Mouse (Mus musculus) hindbrain, embryonic 10.5 days (tissue): ENCODE data around the gene Chrm5. TPM values are rescaled to one million over a fixed set of nuclear protein-coding genes. Genes with fewer than 3 reads are reported as not detected.
"Not testable (repeated sequence)": the region's sequence is repeated elsewhere in the genome, so short reads cannot be mapped to it uniquely, and the experiment has no call there.

ENCODE experiments used
- DNase-seq: peaks from one replicate; pipeline ENCODE4 v3.0.0-alpha.2; 2017; ENCODE audit warnings: low spot score
- H3K27ac ChIP-seq: fragments of 300-500 bp; sonication (generic); 2 replicates; pipeline ENCODE4 v1.5.1; 2016; ENCODE audit warnings: mild to moderate bottlenecking, moderate library complexity
- H3K27me3 ChIP-seq: fragments of 300-500 bp; sonication (generic); 2 replicates; pipeline ENCODE4 v1.6.1; 2016; ENCODE audit warnings: mild to moderate bottlenecking; ENCODE audit not compliant: poor library complexity, insufficient read depth, severe bottlenecking
- H3K36me3 ChIP-seq: fragments of 300-500 bp; sonication (generic); 2 replicates; pipeline ENCODE4 v1.6.1; 2016; ENCODE audit warnings: mild to moderate bottlenecking, moderate library complexity
- H3K4me1 ChIP-seq: fragments of 300-500 bp; sonication (generic); replicated peaks from 2 replicates; pipeline ENCODE4 v1.6.1; 2016; ENCODE audit warnings: mild to moderate bottlenecking
- H3K4me3 ChIP-seq: fragments of 300-500 bp; sonication (generic); 2 replicates; pipeline ENCODE4 v1.5.1; 2016; ENCODE audit warnings: mild to moderate bottlenecking, moderate library complexity
- H3K9me3 ChIP-seq: fragments of 300-500 bp; sonication (generic); 2 replicates; pipeline ENCODE4 v1.6.1; 2016; ENCODE audit warnings: mild to moderate bottlenecking, moderate library complexity
- WGBS: fragments of 180-500 bp; shearing (Covaris S2); methylation state at CpG from one replicate; pipeline ENCODE4 v1.1.7; 2016; 5-methylcytosine and 5-hydroxymethylcytosine counted together
- polyA plus RNA-seq: library from polyadenylated mRNA; unstranded; fragments of >200 nt; fragmentation: Nextera tagmentation; extraction: Ambion mirVana; gene quantifications from 2 replicates; pipeline ENCODE4 v1.2.1, GENCODE M21; 2016

Chrm5 gene
- polyA plus RNA-seq, 1 experiment from 2014 or later: not detected

- Histone ChIP-seq H3K27me3 (no peaks in the 10 kb centered on the region), H3K9me3 (no peaks in the 10 kb centered on the region), H3K4me3 (no peak overlapping the region), H3K4me1 (no peaks in the 10 kb centered on the region), H3K36me3 (peaks cover 44% of the 10 kb centered on the region), H3K27ac (no peak overlapping the region)
- DNase-seq: no peak
- 82% methylated on average over 5 of the region's 5 CpGs for WGBS
Measured at GRCm38 (mm10) chr2:112470961-112471381, 9.6 kb downstream of the Chrm5 start.

- no peak overlapping the region for H3K27ac ChIP-seq
- H3K9me3 ChIP-seq: no peaks in the 10 kb centered on the region
- no peaks in the 10 kb centered on the region for H3K4me1 ChIP-seq
- peaks cover 55% of the 10 kb centered on the region for H3K36me3 ChIP-seq
- no peak overlapping the region for H3K4me3 ChIP-seq
- DNase-seq: no peak
- no peaks in the 10 kb centered on the region for H3K27me3 ChIP-seq
Measured at GRCm38 (mm10) chr2:112469542-112469941, 11.0 kb downstream of the Chrm5 start.

GRCm38 (mm10) chr2:112460557-112460956, 20.0 kb downstream of the Chrm5 start:
- peaks cover 51% of the 10 kb centered on the region for H3K36me3 ChIP-seq
- H3K4me1 ChIP-seq: peaks cover 9% of the 10 kb centered on the region
- no peaks in the 10 kb centered on the region; the same call in 1 of the 2 replicates for H3K9me3 ChIP-seq
- no peak for DNase-seq
- 91% methylated on average over 3 of the region's 3 CpGs for WGBS
- no peak overlapping the region for H3K4me3 ChIP-seq
- no peaks in the 10 kb centered on the region for H3K27me3 ChIP-seq
- H3K27ac ChIP-seq: no peak overlapping the region

GRCm38 (mm10) chr2:112454862-112455564, 25.6 kb downstream of the Chrm5 start, which contains the start of gene Emc7:
Gene Emc7 (plus strand): TSS chr2:112454997.
- Histone ChIP-seq H3K4me3 (peak within 1 kb of the TSS; percentile 90), H3K4me1 (peaks cover 15% of the 10 kb centered on the region), H3K27ac (peak within 1 kb of the TSS; percentile 91), H3K9me3 (no peaks in the 10 kb centered on the region; the same call in 1 of the 2 replicates), H3K36me3 (peaks cover 12% of the 10 kb centered on the region), H3K27me3 (no peaks in the 10 kb centered on the region)
- WGBS: under 1% methylated on average over 49 of the region's 49 CpGs
- peak; percentile 96 for DNase-seq

GRCm38 (mm10) chr2:112454125-112454861, 26.3 kb downstream of the Chrm5 start:
- WGBS: 29% methylated on average over 17 of the region's 17 CpGs
- Histone ChIP-seq H3K27ac (peak overlapping the region; percentile 91), H3K36me3 (peaks cover 5% of the 10 kb centered on the region), H3K9me3 (no peaks in the 10 kb centered on the region), H3K4me1 (peaks cover 15% of the 10 kb centered on the region), H3K4me3 (peak overlapping the region; percentile 90), H3K27me3 (no peaks in the 10 kb centered on the region)
- no peak for DNase-seq

- H3K4me3 ChIP-seq, H3K36me3 ChIP-seq, H3K9me3 ChIP-seq, DNase-seq, H3K27ac ChIP-seq, H3K27me3 ChIP-seq: not testable (repeated sequence)
- peaks cover 15% of the 10 kb centered on the region for H3K4me1 ChIP-seq
Measured at GRCm38 (mm10) chr2:112452513-112452912, 28.1 kb downstream of the Chrm5 start.

- Histone ChIP-seq H3K27me3 (no peaks in the 10 kb centered on the region), H3K4me1 (peaks cover 4% of the 10 kb centered on the region), H3K27ac (no peak overlapping the region), H3K36me3 (no peaks in the 10 kb centered on the region), H3K4me3 (no peak overlapping the region), H3K9me3 (no peaks in the 10 kb centered on the region)
- no peak for DNase-seq
- WGBS: 39% methylated on average over 4 of the region's 4 CpGs
Measured at GRCm38 (mm10) chr2:112449597-112450296, 30.8 kb downstream of the Chrm5 start.

- Histone ChIP-seq H3K4me1 (no peaks in the 10 kb centered on the region), H3K9me3 (no peaks in the 10 kb centered on the region), H3K27ac (no peak overlapping the region), H3K4me3 (no peak overlapping the region), H3K36me3 (no peaks in the 10 kb centered on the region), H3K27me3 (no peaks in the 10 kb centered on the region)
- no peak for DNase-seq
Measured at GRCm38 (mm10) chr2:112448510-112449059, 32.0 kb downstream of the Chrm5 start.

- not testable (repeated sequence) for H3K27me3 ChIP-seq, H3K9me3 ChIP-seq, DNase-seq, H3K4me3 ChIP-seq, H3K4me1 ChIP-seq, H3K36me3 ChIP-seq, H3K27ac ChIP-seq
- WGBS: 76% methylated on average over 4 of the region's 4 CpGs
Measured at GRCm38 (mm10) chr2:112448046-112448445, 32.5 kb downstream of the Chrm5 start.

- no peaks in the 10 kb centered on the region for H3K9me3 ChIP-seq
- no peaks in the 10 kb centered on the region for H3K36me3 ChIP-seq
- no peaks in the 10 kb centered on the region for H3K4me1 ChIP-seq
- no peak overlapping the region for H3K27ac ChIP-seq
- H3K4me3 ChIP-seq: no peak overlapping the region
- no peak for DNase-seq
- no peaks in the 10 kb centered on the region for H3K27me3 ChIP-seq
Measured at GRCm38 (mm10) chr2:112445511-112445910, 35.1 kb downstream of the Chrm5 start.

- WGBS: 73% methylated on average over 2 of the region's 2 CpGs
- Histone ChIP-seq H3K27me3 (no peaks in the 10 kb centered on the region), H3K27ac (no peak overlapping the region), H3K4me3 (no peak overlapping the region), H3K4me1 (no peaks in the 10 kb centered on the region), H3K36me3 (no peaks in the 10 kb centered on the region), H3K9me3 (no peaks in the 10 kb centered on the region)
- no peak for DNase-seq
Measured at GRCm38 (mm10) chr2:112443491-112443890, 37.1 kb downstream of the Chrm5 start.

- DNase-seq: no peak
- WGBS: 88% methylated on average over 2 of the region's 2 CpGs
- Histone ChIP-seq H3K27me3 (no peaks in the 10 kb centered on the region), H3K9me3 (no peaks in the 10 kb centered on the region), H3K27ac (no peak overlapping the region), H3K36me3 (no peaks in the 10 kb centered on the region), H3K4me1 (no peaks in the 10 kb centered on the region), H3K4me3 (no peak overlapping the region)
Measured at GRCm38 (mm10) chr2:112437589-112437988, 43.0 kb downstream of the Chrm5 start.

- WGBS: 86% methylated on average over 4 of the region's 4 CpGs
- Histone ChIP-seq H3K36me3 (no peaks in the 10 kb centered on the region), H3K9me3 (no peaks in the 10 kb centered on the region), H3K4me1 (no peaks in the 10 kb centered on the region), H3K4me3 (no peak overlapping the region), H3K27ac (no peak overlapping the region), H3K27me3 (no peaks in the 10 kb centered on the region)
- DNase-seq: no peak
Measured at GRCm38 (mm10) chr2:112436292-112436691, 44.3 kb downstream of the Chrm5 start.
